Mouse (Mus musculus) kidney, postnatal 36 days (tissue): ENCODE measurements at regions not wholly inside any gene's neighbourhood (a gene's known extent, or its start where the extent isn't known, plus 50 kb on each side); places are given as distances from the start of the nearest gene placed in this dataset.

Experiments
- DNase-seq, 2 experiments: peaks; one replicate each; pipeline ENCODE4 v3.0.0; 2021 to 2022; ENCODE audit warnings: mixed read lengths in 2 of 2

- DNase-seq, result no peak
These were observed 370.5 kb upstream of the Slc7a11 start for GRCm38 (mm10) chr3:50813760-50814400.

- no peak for DNase-seq
These were observed 372.3 kb upstream of the Slc7a11 start for GRCm38 (mm10) chr3:50815716-50816115.

- peak in 1 of 2 experiments; percentile 7 for DNase-seq
These were observed 373.1 kb upstream of the Slc7a11 start for GRCm38 (mm10) chr3:50816479-50816878.

GRCm38 (mm10) chr3:50817361-50817760, 373.9 kb upstream of the Slc7a11 start:
- DNase-seq, result no peak

- DNase-seq, result no peak
These were observed 377.4 kb upstream of the Slc7a11 start for GRCm38 (mm10) chr3:50820776-50821175.

GRCm38 (mm10) chr3:50825534-50826423, 382.4 kb upstream of the Slc7a11 start:
- no peak for DNase-seq

- no peak for DNase-seq
These were observed 383.0 kb upstream of the Slc7a11 start for GRCm38 (mm10) chr3:50826424-50826819.

GRCm38 (mm10) chr3:50829211-50829610, 385.8 kb upstream of the Slc7a11 start:
- no peak for DNase-seq

GRCm38 (mm10) chr3:50830446-50830845, 387.0 kb upstream of the Slc7a11 start:
- DNase-seq, result no peak

- DNase-seq, result no peak
These were observed 387.5 kb upstream of the Slc7a11 start for GRCm38 (mm10) chr3:50830926-50831325.

- DNase-seq, result no peak
These were observed 382.0 kb upstream of the Noct start for GRCm38 (mm10) chr3:50842216-50842615.

GRCm38 (mm10) chr3:50844835-50845301, 379.4 kb upstream of the Noct start:
- DNase-seq, result no peak

- no peak for DNase-seq
These were observed 378.9 kb upstream of the Noct start for GRCm38 (mm10) chr3:50845311-50845710.

GRCm38 (mm10) chr3:50848528-50848927, 375.7 kb upstream of the Noct start:
- no peak for DNase-seq

- no peak for DNase-seq
These were observed 373.1 kb upstream of the Noct start for GRCm38 (mm10) chr3:50851083-50851637.

- no peak for DNase-seq
These were observed 357.1 kb upstream of the Noct start for GRCm38 (mm10) chr3:50867105-50867504.

GRCm38 (mm10) chr3:50869211-50869610, 355.0 kb upstream of the Noct start:
- DNase-seq, result no peak

GRCm38 (mm10) chr3:50879050-50879449, 345.2 kb upstream of the Noct start:
- DNase-seq, result no peak

- no peak for DNase-seq
These were observed 344.7 kb upstream of the Noct start for GRCm38 (mm10) chr3:50879595-50879994.

GRCm38 (mm10) chr3:50881437-50882248, 342.6 kb upstream of the Noct start:
- DNase-seq, result no peak

- no peak for DNase-seq
These were observed 342.0 kb upstream of the Noct start for GRCm38 (mm10) chr3:50882249-50882733.

GRCm38 (mm10) chr3:50886336-50886735, 337.9 kb upstream of the Noct start:
- no peak for DNase-seq

GRCm38 (mm10) chr3:50887002-50887401, 337.2 kb upstream of the Noct start:
- DNase-seq, result peak in 1 of 2 experiments; percentile 10
